Mouse (Mus musculus): ENCODE data around the gene Chil1.

DNA sequence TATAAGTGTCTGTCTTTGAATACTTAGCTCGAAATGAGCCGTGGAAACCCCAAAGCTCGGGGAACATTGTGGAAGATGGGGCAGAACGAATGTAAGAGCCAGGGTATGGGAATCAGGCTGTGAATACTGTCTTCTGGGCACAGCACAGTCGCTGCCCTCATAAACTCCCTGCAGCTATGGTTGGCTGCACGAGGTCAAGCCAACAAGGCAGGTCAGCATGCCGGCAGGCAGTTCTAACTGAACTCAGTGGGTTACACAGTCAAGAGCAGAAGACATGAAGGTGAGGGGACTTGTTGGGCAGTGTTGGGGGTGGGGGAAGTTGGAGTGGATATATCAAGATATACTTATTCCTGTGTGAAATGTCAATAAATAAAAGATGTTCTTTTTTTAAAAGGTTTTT, 33.1 kb downstream of the Chil1 start:
- TF ChIP-seq POLR2A (IDR thresholded peaks at IDR 0.05; ENCODE audit: borderline replicate concordance, extremely low read depth, low read depth, low read length) (no peak), CTCF (IDR thresholded peaks at IDR 0.05; ENCODE audit: insufficient read depth, low read length) (no peak)
